Mouse (Mus musculus): Measurements from ENCODE around the gene Ifi27l2a. TPM values are rescaled to one million over a fixed set of nuclear protein-coding genes. Genes with fewer than 3 reads are reported as not detected.
A peak's percentile ranks its signal among the peaks of the same experiment; 100 is the strongest.

Ifi27l2a gene
- polyA plus RNA-seq, 1 experiment, result not detected

GRCm38 (mm10) chr12:103433986-103434731 lies 9.3 kb downstream of the Ifi27l2a start, which contains the start of gene Ifi27:
Gene Ifi27 (plus strand): TSS chr12:103434211.
- Histone ChIP-seq H3K27ac (ENCODE audit: insufficient read depth, low read depth, low read length) (peak within 1 kb of the TSS; percentile 56; the same call in 1 of the 2 replicates), H3K4me1 (ENCODE audit: control insufficient read depth, insufficient read depth, low read length) (no peaks in the 10 kb centered on the region), H3K4me3 (ENCODE audit: insufficient read depth, low read depth, low read length) (peak within 1 kb of the TSS; percentile 25)
- 53% methylated on average over 8 of the region's 8 CpGs for WGBS
- no peak for TF ChIP-seq POLR2A (IDR thresholded peaks at IDR 0.05; ENCODE audit: insufficient read depth, low read depth, low read length)
- TF ChIP-seq CTCF (IDR thresholded peaks at IDR 0.05; ENCODE audit: insufficient read depth, low read depth, low read length), result no peak

GRCm38 (mm10) chr12:103433430-103433829 lies 10.1 kb downstream of the Ifi27l2a start:
- 63% methylated on average over 2 of the region's 2 CpGs for WGBS
- Histone ChIP-seq H3K4me1 (ENCODE audit: control insufficient read depth, insufficient read depth, low read length) (no peaks in the 10 kb centered on the region), H3K27ac (ENCODE audit: insufficient read depth, low read depth, low read length) (peak overlapping the region; percentile 56; the same call in 1 of the 2 replicates), H3K4me3 (ENCODE audit: insufficient read depth, low read depth, low read length) (no peak overlapping the region)
- TF ChIP-seq CTCF (IDR thresholded peaks at IDR 0.05; ENCODE audit: insufficient read depth, low read depth, low read length) (no peak), POLR2A (IDR thresholded peaks at IDR 0.05; ENCODE audit: insufficient read depth, low read depth, low read length) (no peak)

- no peak for TF ChIP-seq CTCF (IDR thresholded peaks at IDR 0.05; ENCODE audit: insufficient read depth, low read depth, low read length)
- no peak for TF ChIP-seq POLR2A (IDR thresholded peaks at IDR 0.05; ENCODE audit: insufficient read depth, low read depth, low read length)
- peaks cover 10% of the 10 kb centered on the region for H3K4me1 ChIP-seq (ENCODE audit: control insufficient read depth, insufficient read depth, low read length)
- WGBS, result 89% methylated on average over 7 of the region's 7 CpGs
These were observed 16.8 kb downstream of the Ifi27l2a start for GRCm38 (mm10) chr12:103426710-103427109.

GRCm38 (mm10) chr12:103425729-103426470 lies 17.6 kb downstream of the Ifi27l2a start, which contains the start of gene Ddx24:
Gene Ddx24 (minus strand): TSS chr12:103425830.
- TF ChIP-seq CTCF (IDR thresholded peaks at IDR 0.05; ENCODE audit: insufficient read depth, low read depth, low read length), result peak; percentile 62
- peak; percentile 86 for TF ChIP-seq POLR2A (IDR thresholded peaks at IDR 0.05; ENCODE audit: insufficient read depth, low read depth, low read length)
- under 1% methylated on average over 33 of the region's 33 CpGs for whole genome bisulfite sequencing
- peaks cover 12% of the 10 kb centered on the region for H3K4me1 ChIP-seq (ENCODE audit: control insufficient read depth, insufficient read depth, low read length)
- peak within 1 kb of the TSS; percentile 43; the same call in 1 of the 2 replicates for H3K27ac ChIP-seq (ENCODE audit: insufficient read depth, low read depth, low read length)
- H3K4me3 ChIP-seq (ENCODE audit: insufficient read depth, low read depth, low read length), result peak within 1 kb of the TSS; percentile 81

More at GRCm38 (mm10) chr12:103426710-103427109, 16.8 kb downstream of the Ifi27l2a start:
- no peak overlapping the region for H3K4me3 ChIP-seq (ENCODE audit: insufficient read depth, low read depth, low read length)
- H3K27ac ChIP-seq (ENCODE audit: insufficient read depth, low read depth, low read length), result no peak overlapping the region

- Histone ChIP-seq H3K27ac (ENCODE audit: insufficient read depth, low read depth, low read length) (peak overlapping the region; percentile 43; the same call in 1 of the 2 replicates), H3K4me1 (ENCODE audit: control insufficient read depth, insufficient read depth, low read length) (peaks cover 12% of the 10 kb centered on the region), H3K4me3 (ENCODE audit: insufficient read depth, low read depth, low read length) (peak overlapping the region; percentile 81)
- no peak for TF ChIP-seq CTCF (IDR thresholded peaks at IDR 0.05; ENCODE audit: insufficient read depth, low read depth, low read length)
- TF ChIP-seq POLR2A (IDR thresholded peaks at IDR 0.05; ENCODE audit: insufficient read depth, low read depth, low read length), result no peak
- 7% methylated on average over 33 of the region's 33 CpGs for WGBS
These were observed 18.3 kb downstream of the Ifi27l2a start for GRCm38 (mm10) chr12:103425016-103425728.

- no peak overlapping the region for H3K27ac ChIP-seq (ENCODE audit: insufficient read depth, low read depth, low read length)
- WGBS, result 89% methylated on average over 10 of the region's 10 CpGs
- no peak overlapping the region for H3K4me3 ChIP-seq (ENCODE audit: insufficient read depth, low read depth, low read length)
- TF ChIP-seq POLR2A (IDR thresholded peaks at IDR 0.05; ENCODE audit: insufficient read depth, low read depth, low read length) (no peak), CTCF (IDR thresholded peaks at IDR 0.05; ENCODE audit: insufficient read depth, low read depth, low read length) (no peak)
- H3K4me1 ChIP-seq (ENCODE audit: control insufficient read depth, insufficient read depth, low read length), result no peaks in the 10 kb centered on the region
These were observed 35.3 kb downstream of the Ifi27l2a start for GRCm38 (mm10) chr12:103408144-103408543.

- Histone ChIP-seq H3K4me1 (ENCODE audit: control insufficient read depth, insufficient read depth, low read length) (no peaks in the 10 kb centered on the region), H3K27ac (ENCODE audit: insufficient read depth, low read depth, low read length) (no peak within 1 kb of the TSS), H3K4me3 (ENCODE audit: insufficient read depth, low read depth, low read length) (no peak within 1 kb of the TSS)
- WGBS, result 93% methylated on average over 4 of the region's 4 CpGs
- TF ChIP-seq POLR2A (IDR thresholded peaks at IDR 0.05; ENCODE audit: insufficient read depth, low read depth, low read length) (no peak), CTCF (IDR thresholded peaks at IDR 0.05; ENCODE audit: insufficient read depth, low read depth, low read length) (no peak)
These were observed 35.8 kb downstream of the Ifi27l2a start, which contains the start of gene 9330161L09Rik for GRCm38 (mm10) chr12:103407720-103408119. Gene 9330161L09Rik (minus strand): TSS chr12:103407820.

- WGBS, result 87% methylated on average over 18 of the region's 18 CpGs
- H3K27ac ChIP-seq (ENCODE audit: insufficient read depth, low read depth, low read length), result no peak overlapping the region
These were observed 39.3 kb downstream of the Ifi27l2a start for GRCm38 (mm10) chr12:103404131-103404530.

More at GRCm38 (mm10) chr12:103404131-103404530, 39.3 kb downstream of the Ifi27l2a start:
- no peak overlapping the region for H3K4me3 ChIP-seq (ENCODE audit: insufficient read depth, low read depth, low read length)
- no peak for TF ChIP-seq POLR2A (IDR thresholded peaks at IDR 0.05; ENCODE audit: insufficient read depth, low read depth, low read length)
- TF ChIP-seq CTCF (IDR thresholded peaks at IDR 0.05; ENCODE audit: insufficient read depth, low read depth, low read length), result no peak
- no peaks in the 10 kb centered on the region for H3K4me1 ChIP-seq (ENCODE audit: control insufficient read depth, insufficient read depth, low read length)
